Mouse (Mus musculus) heart, postnatal 0 days (tissue): ENCODE measurements at regions not wholly inside any gene's neighbourhood (a gene's known extent, or its start where the extent isn't known, plus 50 kb on each side); places are given as distances from the start of the nearest gene placed in this dataset.
"Not testable (repeated sequence)": the region's sequence is repeated elsewhere in the genome, so short reads cannot be mapped to it uniquely, and the experiment has no call there.

Experiments used
- CTCF ChIP-seq: IDR thresholded peaks from 2 replicates; pipeline ENCODE4 v1.5.1; 2016; ENCODE audit warnings: antibody characterized with exemption, control low read depth, low read depth
- EP300 ChIP-seq: IDR thresholded peaks from 2 replicates; pipeline ENCODE4 v1.6.1; 2016; ENCODE audit warnings: antibody characterized with exemption, low read depth

DNA sequence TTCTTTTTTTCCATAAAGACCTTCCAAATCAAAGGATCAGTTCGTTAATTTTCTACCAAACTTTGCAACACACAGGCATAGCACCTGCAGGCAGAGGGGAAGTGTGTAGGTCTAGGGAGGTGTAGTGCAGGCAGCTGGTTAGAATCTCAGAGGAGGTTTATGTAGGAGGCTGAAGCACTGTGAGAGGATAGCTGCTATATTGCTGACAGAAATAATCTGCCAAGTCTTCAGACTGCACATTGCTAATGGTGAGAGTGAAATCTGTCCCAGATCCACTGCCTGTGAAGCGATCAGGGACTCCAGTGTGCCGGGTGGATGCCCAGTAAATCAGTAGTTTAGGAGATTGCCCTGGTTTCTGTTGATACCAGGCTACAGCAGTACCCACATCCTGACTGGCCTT is 531.8 kb downstream of the Rpia start:
- not testable (repeated sequence) for TF ChIP-seq CTCF, EP300
